Mouse (Mus musculus): ENCODE data around the gene Aamp. TPM values are rescaled to one million over a fixed set of nuclear protein-coding genes. Genes with fewer than 3 reads are reported as not detected.

Gene Aamp
- polyA plus RNA-seq, 1 experiment from 2014 or later = 259 TPM

DNA sequence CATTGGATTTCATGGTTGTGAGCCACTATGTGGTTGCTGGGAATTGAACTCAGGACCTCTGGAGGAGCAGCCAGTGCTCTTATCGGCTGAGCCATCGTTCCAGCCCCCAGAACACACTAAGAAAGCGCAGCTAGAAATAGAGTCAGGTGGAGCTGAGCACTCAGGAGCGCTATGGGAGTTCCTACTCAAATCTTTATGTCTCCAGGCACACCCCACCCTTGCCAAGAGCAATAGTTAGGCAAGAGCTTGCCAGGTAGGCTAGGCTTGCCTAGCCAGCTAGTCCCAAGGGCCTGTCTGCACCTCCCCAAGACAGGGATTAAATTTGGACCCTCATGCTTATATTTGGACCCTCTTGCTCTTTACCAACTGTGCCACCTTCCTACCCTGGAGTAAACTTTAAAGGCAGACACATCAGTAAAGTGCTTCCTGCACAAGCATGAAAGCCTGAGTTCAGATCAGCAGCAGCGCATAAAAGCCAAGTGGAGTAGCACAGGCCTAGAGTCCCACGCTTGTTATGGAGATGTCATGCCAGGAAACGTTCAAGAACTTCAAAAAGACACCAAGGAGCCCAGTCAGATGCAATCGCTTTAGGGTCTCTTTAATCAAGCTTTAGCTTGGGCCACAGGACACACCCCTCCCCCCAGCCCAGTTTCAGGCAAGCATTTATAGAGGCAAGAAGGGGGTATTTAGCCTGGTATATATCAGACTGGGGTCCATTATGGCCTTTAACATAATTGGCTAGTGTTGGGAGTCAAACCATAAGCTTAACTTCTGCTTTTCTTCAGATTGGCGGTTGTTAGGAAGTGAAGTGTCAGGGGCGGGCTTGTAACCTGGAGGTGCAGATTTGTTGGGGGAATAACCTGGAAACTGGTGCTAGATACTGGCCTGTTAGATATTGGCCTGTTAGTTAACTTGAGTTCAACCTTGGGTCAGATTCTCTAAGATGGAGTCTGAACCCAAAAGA lies 23.7 kb upstream of the Aamp start:
- H3K4me1 ChIP-seq = peaks cover 33% of the 10 kb centered on the region
- DNase-seq (ENCODE audit: low spot score) = no peak
- H3K4me3 ChIP-seq = no peak overlapping the region
- H3K36me3 ChIP-seq (replicated peaks) = no peaks in the 10 kb centered on the region
- no peaks in the 10 kb centered on the region for H3K9me3 ChIP-seq
- H3K27ac ChIP-seq (replicated peaks) = no peak overlapping the region
- 77% methylated on average over 10 of the region's 10 CpGs for WGBS
- 0 out of 2 replicates have a peak, but pooled peaks cover 5% of the 10 kb centered on the region for H3K27me3 ChIP-seq (replicated peaks; ENCODE audit: low read depth, poor library complexity, severe bottlenecking)

GRCm38 (mm10) chr1:74307146-74307545 lies 22.6 kb upstream of the Aamp start:
- H3K9me3 ChIP-seq = no peaks in the 10 kb centered on the region
- H3K4me1 ChIP-seq = peaks cover 38% of the 10 kb centered on the region
- no peak overlapping the region for H3K27ac ChIP-seq (replicated peaks)
- H3K36me3 ChIP-seq (replicated peaks) = no peaks in the 10 kb centered on the region
- H3K27me3 ChIP-seq (replicated peaks; ENCODE audit: low read depth, poor library complexity, severe bottlenecking) = peaks cover 10% of the 10 kb centered on the region; the same call in 1 of the 2 replicates
- WGBS = 88% methylated on average over 1 of the region's 1 CpGs
- no peak overlapping the region for H3K4me3 ChIP-seq
- no peak for DNase-seq (ENCODE audit: low spot score)

- peak within 1 kb of the TSS; percentile 78 for H3K4me3 ChIP-seq
Observed at GRCm38 (mm10) chr1:74305522-74305921, 21.0 kb upstream of the Aamp start, which contains the start of gene Tmbim1. TSS of gene Tmbim1 (minus strand) at chr1:74305622.

DNA sequence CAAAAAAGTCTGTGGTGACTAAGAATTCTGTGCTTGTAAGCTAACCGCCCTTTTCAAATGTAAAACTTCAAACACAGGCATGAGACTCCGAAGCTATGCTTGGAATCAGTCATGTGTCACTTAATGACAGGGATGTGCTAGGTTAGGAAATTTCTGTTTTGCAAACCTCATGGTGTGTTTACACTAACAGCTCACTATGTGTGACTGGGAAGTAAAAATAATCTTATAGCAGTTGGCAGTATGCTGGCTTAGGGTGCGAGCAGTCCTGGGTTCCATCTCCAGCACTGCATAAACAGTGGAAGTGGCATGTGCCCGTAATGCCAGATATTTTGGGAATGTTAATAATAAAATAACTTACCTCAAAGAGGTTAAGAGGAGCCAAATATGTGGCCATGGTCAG lies 20.4 kb upstream of the Aamp start:
- H3K27me3 ChIP-seq (replicated peaks; ENCODE audit: low read depth, poor library complexity, severe bottlenecking) = peaks cover 10% of the 10 kb centered on the region; the same call in 1 of the 2 replicates
- no peaks in the 10 kb centered on the region for H3K9me3 ChIP-seq
- WGBS = 76% methylated on average over 4 of the region's 4 CpGs
- H3K4me3 ChIP-seq = no peak overlapping the region
- H3K4me1 ChIP-seq = peaks cover 36% of the 10 kb centered on the region
- DNase-seq (ENCODE audit: low spot score) = no peak
- no peaks in the 10 kb centered on the region for H3K36me3 ChIP-seq (replicated peaks)
- no peak overlapping the region for H3K27ac ChIP-seq (replicated peaks)

More at GRCm38 (mm10) chr1:74305522-74305921, 21.0 kb upstream of the Aamp start, which contains the start of gene Tmbim1:
- Histone ChIP-seq H3K27me3 (replicated peaks; ENCODE audit: low read depth, poor library complexity, severe bottlenecking) (peaks cover 10% of the 10 kb centered on the region; the same call in 1 of the 2 replicates), H3K36me3 (replicated peaks) (no peaks in the 10 kb centered on the region), H3K4me1 (peaks cover 38% of the 10 kb centered on the region), H3K9me3 (no peaks in the 10 kb centered on the region), H3K27ac (replicated peaks) (no peak within 1 kb of the TSS)
- DNase-seq (ENCODE audit: low spot score) = no peak
- 74% methylated on average over 2 of the region's 2 CpGs for WGBS

GRCm38 (mm10) chr1:74304339-74304790 lies 19.8 kb upstream of the Aamp start:
- H3K27me3 ChIP-seq (replicated peaks; ENCODE audit: low read depth, poor library complexity, severe bottlenecking) = peaks cover 10% of the 10 kb centered on the region; the same call in 1 of the 2 replicates
- H3K4me3 ChIP-seq = peak overlapping the region; percentile 78
- no peaks in the 10 kb centered on the region for H3K9me3 ChIP-seq
- 4% methylated on average over 12 of the region's 12 CpGs for WGBS
- H3K4me1 ChIP-seq = peaks cover 30% of the 10 kb centered on the region
- H3K27ac ChIP-seq (replicated peaks) = peak overlapping the region; percentile 86
- H3K36me3 ChIP-seq (replicated peaks) = no peaks in the 10 kb centered on the region
- no peak for DNase-seq (ENCODE audit: low spot score)

- peak; percentile 76 for DNase-seq (ENCODE audit: low spot score)
- Histone ChIP-seq H3K4me3 (peak overlapping the region; percentile 78), H3K4me1 (peaks cover 28% of the 10 kb centered on the region), H3K27ac (replicated peaks) (peak overlapping the region; percentile 86), H3K27me3 (replicated peaks; ENCODE audit: low read depth, poor library complexity, severe bottlenecking) (peaks cover 10% of the 10 kb centered on the region; the same call in 1 of the 2 replicates), H3K36me3 (replicated peaks) (no peaks in the 10 kb centered on the region), H3K9me3 (no peaks in the 10 kb centered on the region)
- under 1% methylated on average over 56 of the region's 56 CpGs for WGBS
Observed at GRCm38 (mm10) chr1:74303509-74304338, 19.2 kb upstream of the Aamp start.

DNA sequence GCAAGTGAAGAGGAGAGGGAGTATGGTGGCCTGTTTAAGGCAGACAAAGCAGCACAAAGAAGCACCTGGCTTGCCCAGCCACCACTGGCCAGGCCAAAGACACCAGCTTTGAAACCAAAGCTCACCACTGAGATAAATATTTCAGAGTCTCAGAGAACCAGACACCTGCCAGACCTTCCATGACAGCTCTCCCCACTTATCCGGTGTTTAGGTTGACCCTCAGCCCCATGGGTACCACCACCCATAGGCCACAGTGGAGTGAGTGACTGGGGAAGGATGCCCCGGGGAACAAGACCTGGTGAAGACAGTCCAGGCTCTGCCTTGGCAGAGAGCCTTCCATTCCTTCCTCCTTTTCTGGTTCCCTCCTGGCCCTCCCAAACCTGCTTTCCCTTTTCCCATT lies 18.3 kb upstream of the Aamp start:
- H3K4me1 ChIP-seq = peaks cover 23% of the 10 kb centered on the region
- WGBS = 75% methylated on average over 2 of the region's 2 CpGs
- H3K9me3 ChIP-seq = no peaks in the 10 kb centered on the region
- DNase-seq (ENCODE audit: low spot score) = no peak
- peak overlapping the region; percentile 16; the same call in 1 of the 2 replicates for H3K4me3 ChIP-seq
- H3K27ac ChIP-seq (replicated peaks) = no peak overlapping the region
- no peaks in the 10 kb centered on the region for H3K36me3 ChIP-seq (replicated peaks)
- H3K27me3 ChIP-seq (replicated peaks; ENCODE audit: low read depth, poor library complexity, severe bottlenecking) = peaks cover 10% of the 10 kb centered on the region; the same call in 1 of the 2 replicates

GRCm38 (mm10) chr1:74302229-74302628 lies 17.7 kb upstream of the Aamp start:
- Histone ChIP-seq H3K27ac (replicated peaks) (no peak overlapping the region), H3K4me1 (peaks cover 27% of the 10 kb centered on the region), H3K36me3 (replicated peaks) (peaks cover 4% of the 10 kb centered on the region; the same call in 1 of the 2 replicates), H3K9me3 (no peaks in the 10 kb centered on the region), H3K27me3 (replicated peaks; ENCODE audit: low read depth, poor library complexity, severe bottlenecking) (peaks cover 10% of the 10 kb centered on the region; the same call in 1 of the 2 replicates), H3K4me3 (no peak overlapping the region)
- 92% methylated on average over 7 of the region's 7 CpGs for WGBS
- DNase-seq (ENCODE audit: low spot score) = no peak

- no peak overlapping the region for H3K4me3 ChIP-seq
- H3K27me3 ChIP-seq (replicated peaks; ENCODE audit: low read depth, poor library complexity, severe bottlenecking) = peaks cover 10% of the 10 kb centered on the region; the same call in 1 of the 2 replicates
- no peak for DNase-seq (ENCODE audit: low spot score)
- H3K36me3 ChIP-seq (replicated peaks) = peaks cover 14% of the 10 kb centered on the region; the same call in 1 of the 2 replicates
- no peaks in the 10 kb centered on the region for H3K9me3 ChIP-seq
- WGBS = 88% methylated on average over 6 of the region's 6 CpGs
- peaks cover 44% of the 10 kb centered on the region for H3K4me1 ChIP-seq
- no peak overlapping the region for H3K27ac ChIP-seq (replicated peaks)
Observed at GRCm38 (mm10) chr1:74300347-74301110, 16.0 kb upstream of the Aamp start.

DNA sequence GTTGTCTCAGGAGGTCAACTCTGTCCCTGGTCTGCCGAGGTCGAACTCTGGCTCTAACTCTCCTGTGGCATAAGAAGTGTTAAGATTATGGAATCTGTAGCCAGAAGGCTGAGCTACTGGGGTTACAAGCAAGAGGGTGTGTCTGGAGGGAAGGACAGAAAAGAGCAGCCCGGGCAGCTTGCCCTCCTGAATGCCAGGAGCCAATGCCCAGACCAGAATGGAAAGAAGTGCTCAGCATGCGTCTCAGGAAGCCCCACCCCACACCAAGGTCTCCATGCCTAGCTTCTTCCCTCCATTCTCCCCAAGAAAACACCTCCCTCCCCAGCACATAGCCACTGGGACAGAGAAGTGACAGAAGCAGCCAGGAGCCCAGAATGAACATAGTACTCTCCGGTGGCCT lies 14.5 kb upstream of the Aamp start:
- no peak for DNase-seq (ENCODE audit: low spot score)
- Histone ChIP-seq H3K4me3 (no peak overlapping the region), H3K4me1 (peaks cover 48% of the 10 kb centered on the region), H3K36me3 (replicated peaks) (peaks cover 19% of the 10 kb centered on the region), H3K9me3 (no peaks in the 10 kb centered on the region), H3K27me3 (replicated peaks; ENCODE audit: low read depth, poor library complexity, severe bottlenecking) (peaks cover 5% of the 10 kb centered on the region; the same call in 1 of the 2 replicates), H3K27ac (replicated peaks) (no peak overlapping the region)
- 75% methylated on average over 5 of the region's 5 CpGs for WGBS

DNA sequence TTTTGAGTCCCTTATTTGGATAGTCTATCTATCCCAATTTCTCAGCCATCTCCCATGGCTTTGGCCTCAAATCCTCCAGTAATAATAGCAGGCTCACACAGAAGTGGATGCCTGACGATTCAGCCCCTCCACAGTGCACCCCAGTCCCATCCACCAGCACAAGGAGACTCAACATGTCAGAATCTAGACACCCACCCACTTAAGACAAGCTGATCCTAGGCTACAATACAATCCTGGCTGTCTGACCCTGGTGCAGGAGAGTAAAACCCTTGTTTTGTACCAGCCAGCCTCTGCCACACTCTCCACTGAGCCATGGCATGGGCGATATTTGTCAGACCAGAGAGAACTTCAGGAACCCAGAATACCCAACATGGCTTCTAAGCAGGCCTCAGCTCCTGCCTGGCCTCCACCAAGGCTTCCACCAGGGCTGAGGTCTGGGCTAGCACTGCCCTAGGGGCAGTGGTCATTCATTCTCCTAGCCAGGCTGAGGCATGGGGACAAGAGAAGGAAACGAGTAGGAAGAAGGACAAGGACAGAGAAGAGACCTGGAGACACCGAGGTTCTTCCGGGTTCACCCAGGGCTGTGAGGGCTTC lies 13.7 kb upstream of the Aamp start:
- DNase-seq (ENCODE audit: low spot score) = no peak
- H3K36me3 ChIP-seq (replicated peaks) = peaks cover 26% of the 10 kb centered on the region

More for the DNA sequence above, 13.7 kb upstream of the Aamp start:
- Histone ChIP-seq H3K4me1 (peaks cover 41% of the 10 kb centered on the region), H3K27me3 (replicated peaks; ENCODE audit: low read depth, poor library complexity, severe bottlenecking) (peaks cover 5% of the 10 kb centered on the region; the same call in 1 of the 2 replicates), H3K4me3 (no peak overlapping the region), H3K27ac (replicated peaks) (peak overlapping the region; percentile 35; the same call in 1 of the 2 replicates), H3K9me3 (no peaks in the 10 kb centered on the region)
- 83% methylated on average over 5 of the region's 5 CpGs for WGBS

Measured in embryonic facial prominence, embryonic 10.5 days (tissue).